Mouse (Mus musculus): Measurements from ENCODE around the gene Tcl1b4.

Gene Tcl1b4

DNA sequence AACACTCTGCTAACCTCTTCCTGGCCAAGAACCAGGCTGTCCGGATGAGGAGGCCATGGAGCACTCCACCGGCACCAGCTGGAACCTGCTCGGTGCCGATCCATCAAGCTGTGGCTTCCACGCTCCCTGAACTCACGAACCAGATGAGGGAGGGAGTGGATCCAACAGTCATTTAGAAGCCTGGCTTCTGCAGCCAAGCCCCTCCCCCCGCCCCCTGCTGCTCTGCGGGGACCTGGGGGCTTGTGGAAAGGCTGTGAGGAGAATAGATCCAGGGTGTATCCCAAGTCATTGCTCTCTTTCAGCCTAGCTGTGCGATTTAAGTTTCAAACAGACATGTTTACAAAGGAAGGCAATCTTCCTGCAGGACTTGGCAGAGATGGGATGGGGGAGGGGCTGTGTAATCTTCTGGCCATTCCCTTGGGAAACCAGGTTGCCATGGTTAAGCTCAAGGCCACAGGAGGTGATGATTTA lies 47.0 kb downstream of the Tcl1b4 start:
- no peak for DNase-seq (ENCODE audit: low read depth, low spot score)

GRCm38 (mm10) chr12:105253796-105254195 lies 52.0 kb downstream of the Tcl1b4 start:
- DNase-seq (ENCODE audit: low read depth, low spot score), result no peak

All from retina, adult 2 months (tissue).